8 mouse cellular contexts compared by ENCODE assay signal in the genomic region with DNA sequence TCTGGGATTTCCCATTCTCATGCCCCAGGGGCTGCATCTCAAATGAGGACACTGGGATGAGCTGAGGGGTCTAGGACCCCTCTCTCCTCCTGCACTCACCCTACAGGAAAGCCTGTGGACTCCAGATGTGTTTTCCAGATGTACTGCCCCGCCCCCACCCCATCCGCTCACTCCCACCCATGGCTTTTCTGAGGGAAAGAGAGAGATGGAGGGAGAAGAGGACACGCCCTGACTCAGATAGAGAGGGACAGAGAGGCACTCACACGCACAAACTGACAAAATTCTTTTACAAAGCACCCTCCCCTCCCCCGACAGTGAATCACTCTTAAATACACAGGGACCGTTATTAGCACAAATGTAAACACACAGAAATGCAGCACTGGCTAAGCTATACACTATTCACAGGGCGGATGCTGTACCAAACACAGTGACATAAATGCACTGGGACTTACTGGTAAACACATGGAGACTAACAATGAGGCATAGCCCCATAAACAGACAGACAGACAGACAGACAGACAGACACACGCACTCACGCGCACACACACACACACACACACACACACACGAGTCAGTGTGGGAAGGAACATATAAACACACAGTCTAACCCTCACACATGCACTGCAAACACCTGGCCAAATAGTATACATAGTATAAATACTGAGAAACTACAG. TPM values are rescaled to one million over a fixed set of nuclear protein-coding genes. Genes with fewer than 3 reads are reported as not detected.
A peak's percentile ranks its signal among the peaks of the same experiment; 100 is the strongest.
DNase-seq lines count a peak whose midpoint lies in the region; ATAC-seq lines count a peak whose summit lies in the region.

No protein-coding gene starts in this region.

- H3K4me2 ChIP-seq in hindbrain, embryonic 13.5 days = peak overlapping the region; percentile 66

- 56% methylated on average over 11 of the region's 11 CpGs for WGBS in hindbrain, embryonic 13.5 days

- peak; percentile 66 for ATAC-seq in hindbrain, embryonic 13.5 days (ENCODE audit: low FRiP score)

- H3K36me3 ChIP-seq in hindbrain, embryonic 13.5 days = no peaks in the 10 kb centered on the region

- DNase-seq in gastrocnemius, postnatal 25 days = peak; percentile 32
- DNase-seq in gastrocnemius, adult 8-10 months (ENCODE audit: low spot score in 2 of 2) = no peak
- DNase-seq in ZHBTc4 (ENCODE audit: low read depth, low spot score) = peak; percentile 50
- peak; percentile 38 for DNase-seq in lung, postnatal 14 days
- no peak for DNase-seq in thymus, postnatal 10 days (ENCODE audit: low spot score in 2 of 2)
- DNase-seq in ovary, adult 18-20 months (ENCODE audit: low spot score) = no peak
- DNase-seq in left cerebral cortex, adult 18-20 months (ENCODE audit: low spot score in 2 of 2) = no peak

- peak overlapping the region; percentile 66 for H3K9ac ChIP-seq in hindbrain, embryonic 13.5 days

- no peaks in the 10 kb centered on the region for H3K27me3 ChIP-seq in hindbrain, embryonic 13.5 days

- peak overlapping the region; percentile 12; the same call in 1 of the 2 replicates for H3K27ac ChIP-seq in hindbrain, embryonic 13.5 days

- H3K4me3 ChIP-seq in hindbrain, embryonic 13.5 days = peak overlapping the region; percentile 39

- no peaks in the 10 kb centered on the region for H3K9me3 ChIP-seq in hindbrain, embryonic 13.5 days

- H3K4me1 ChIP-seq in hindbrain, embryonic 13.5 days (replicated peaks) = peaks cover 15% of the 10 kb centered on the region

RNA-seq across cellular contexts. Expression of gene Axl, which starts 6.4 kb away (rescaled TPM):
- total RNA-seq in gastrocnemius, postnatal 25 days (2021) = 10 to 100 TPM; 41.1 to 42.4 TPM
- 10 to 100 TPM; 22.0 to 45.0 (median 28.1) TPM for total RNA-seq in gastrocnemius, adult 8-10 months (2022)
- polyA plus RNA-seq in hindbrain, embryonic 13.5 days (2015; fragmentation: Nextera tagmentation; extraction: Ambion mirVana) = 21.9 and 22.2 TPM in 2 replicates
- 10 to 100 TPM; 34.6 to 34.8 TPM for total RNA-seq in left cerebral cortex, adult 18-20 months (2021)

RNA-seq across cellular contexts. Expression of gene Hnrnpul1, which starts 27.5 kb away (rescaled TPM):
- total RNA-seq in gastrocnemius, postnatal 25 days (2021) = 10 to 100 TPM; 55.3 to 57.2 TPM
- 10 to 100 TPM; 64.8 to 83.6 (median 73.5) TPM for total RNA-seq in gastrocnemius, adult 8-10 months (2022)
- 49.9 and 50.7 TPM in 2 replicates for polyA plus RNA-seq in hindbrain, embryonic 13.5 days (2015; fragmentation: Nextera tagmentation; extraction: Ambion mirVana)
- 100 to 1,000 TPM in 1 of 2 experiments, 10 to 100 TPM in 1; 99.0 to 102 TPM for total RNA-seq in left cerebral cortex, adult 18-20 months (2021)

RNA-seq across cellular contexts. Expression of gene Cyp2s1, which starts 34.6 kb away (rescaled TPM):
- under 1 TPM; 0.13 to 0.16 TPM for total RNA-seq in gastrocnemius, postnatal 25 days (2021)
- under 1 TPM in 3 of 4 experiments, not detected in 1; 0.11 to 0.44 (median 0.22) TPM for total RNA-seq in gastrocnemius, adult 8-10 months (2022)
- polyA plus RNA-seq in hindbrain, embryonic 13.5 days (2015; fragmentation: Nextera tagmentation; extraction: Ambion mirVana) = 1.4 and 2.1 TPM in 2 replicates
- total RNA-seq in left cerebral cortex, adult 18-20 months (2021) = 1 to 10 TPM; 3.8 TPM

Comparison
In these comparisons a context has a peak if more than half of its experiments do, and no peak if none do; other contexts are left out.
1. DNase-seq: peak in gastrocnemius, postnatal 25 days (single experiment), ZHBTc4 (single experiment) and lung, postnatal 14 days (single experiment); none in gastrocnemius, adult 8-10 months (0 of 2), thymus, postnatal 10 days (0 of 2), ovary, adult 18-20 months (single experiment) and left cerebral cortex, adult 18-20 months (0 of 2).